Mouse (Mus musculus) MEL (cell line): ENCODE data around the gene Podxl.

Experiments
- CHD2 ChIP-seq: IDR thresholded peaks from 2 replicates; pipeline ENCODE4 v1.6.1; 2011; ENCODE audit warnings: low read length, improper control_type of control experiment
- CTCF ChIP-seq, 3 experiments: IDR thresholded peaks in 2 of 3; conservative IDR thresholded peaks in 1 of 3; 2 replicates each; pipeline ENCODE4 v1.5.1; 2011 to 2012; ENCODE audit warnings: low read length in 3 of 3, low read depth in 2 of 3, mild to moderate bottlenecking in 2 of 3, improper control_type of control experiment in 1 of 3, inconsistent platforms in 1 of 3, mixed read lengths in 1 of 3, moderate library complexity in 1 of 3; ENCODE audit not compliant: control insufficient read depth in 1 of 3, insufficient read depth in 1 of 3, poor library complexity in 1 of 3, severe bottlenecking in 1 of 3
- ELF1 ChIP-seq: IDR thresholded peaks from 2 replicates; pipeline ENCODE4 v1.6.1; 2014; ENCODE audit warnings: low read depth, mild to moderate bottlenecking, inconsistent platforms, low read length, improper control_type of control experiment, moderate library complexity
- EP300 ChIP-seq, 2 experiments: IDR thresholded peaks; 2 replicates each; pipeline ENCODE4 v1.6.1; 2011; ENCODE audit warnings: improper control_type of control experiment in 2 of 2, low read length in 2 of 2, low read depth in 1 of 2, mild to moderate bottlenecking in 1 of 2
- HCFC1 ChIP-seq: IDR thresholded peaks from 2 replicates; pipeline ENCODE4 v1.6.1; 2012; ENCODE audit warnings: low read depth, mild to moderate bottlenecking, inconsistent platforms, low read length, improper control_type of control experiment, moderate library complexity
- JUND ChIP-seq: IDR thresholded peaks from 2 replicates; pipeline ENCODE4 v1.6.1; 2011; ENCODE audit warnings: low read depth, mild to moderate bottlenecking, improper control_type of control experiment, low read length
- MXI1 ChIP-seq: IDR thresholded peaks from 2 replicates; pipeline ENCODE4 v1.6.1; 2011; ENCODE audit warnings: mild to moderate bottlenecking, low read depth, low read length, improper control_type of control experiment
- NELFE ChIP-seq: IDR thresholded peaks from 2 replicates; pipeline ENCODE4 v1.6.1; 2011; ENCODE audit warnings: low read depth, low read length, improper control_type of control experiment
- NRF1 ChIP-seq: IDR thresholded peaks from 2 replicates; pipeline ENCODE4 v1.6.1; 2014; ENCODE audit warnings: low read depth, mild to moderate bottlenecking, inconsistent platforms, low read length, improper control_type of control experiment, moderate library complexity; ENCODE audit not compliant: poor library complexity, insufficient read depth, severe bottlenecking
- POLR2A ChIP-seq, 2 experiments: IDR thresholded peaks; 2 replicates each; pipeline ENCODE4 v1.6.1; 2011 to 2012; ENCODE audit warnings: low read length in 2 of 2, mild to moderate bottlenecking in 2 of 2, control low read depth in 1 of 2, improper control_type of control experiment in 1 of 2, low read depth in 1 of 2, moderate library complexity in 1 of 2; ENCODE audit not compliant: control insufficient read depth in 1 of 2, insufficient read depth in 1 of 2, poor library complexity in 1 of 2
- SIN3A ChIP-seq: IDR thresholded peaks from 2 replicates; pipeline ENCODE4 v1.6.1; 2012; ENCODE audit warnings: low read length, improper control_type of control experiment, inconsistent platforms
- TAL1 ChIP-seq: IDR thresholded peaks from 2 replicates; pipeline ENCODE4 v1.6.1; 2012; ENCODE audit warnings: mild to moderate bottlenecking, inconsistent platforms, low read length, moderate library complexity, mixed read lengths
- ZC3H11A ChIP-seq: IDR thresholded peaks from 2 replicates; pipeline ENCODE4 v1.6.1; 2012; ENCODE audit warnings: low read depth, mild to moderate bottlenecking, inconsistent platforms, low read length, improper control_type of control experiment
- ZMIZ1 ChIP-seq: IDR thresholded peaks from 2 replicates; pipeline ENCODE4 v1.6.1; 2012; ENCODE audit warnings: low read depth, mild to moderate bottlenecking, inconsistent platforms, low read length, improper control_type of control experiment, moderate library complexity

DNA sequence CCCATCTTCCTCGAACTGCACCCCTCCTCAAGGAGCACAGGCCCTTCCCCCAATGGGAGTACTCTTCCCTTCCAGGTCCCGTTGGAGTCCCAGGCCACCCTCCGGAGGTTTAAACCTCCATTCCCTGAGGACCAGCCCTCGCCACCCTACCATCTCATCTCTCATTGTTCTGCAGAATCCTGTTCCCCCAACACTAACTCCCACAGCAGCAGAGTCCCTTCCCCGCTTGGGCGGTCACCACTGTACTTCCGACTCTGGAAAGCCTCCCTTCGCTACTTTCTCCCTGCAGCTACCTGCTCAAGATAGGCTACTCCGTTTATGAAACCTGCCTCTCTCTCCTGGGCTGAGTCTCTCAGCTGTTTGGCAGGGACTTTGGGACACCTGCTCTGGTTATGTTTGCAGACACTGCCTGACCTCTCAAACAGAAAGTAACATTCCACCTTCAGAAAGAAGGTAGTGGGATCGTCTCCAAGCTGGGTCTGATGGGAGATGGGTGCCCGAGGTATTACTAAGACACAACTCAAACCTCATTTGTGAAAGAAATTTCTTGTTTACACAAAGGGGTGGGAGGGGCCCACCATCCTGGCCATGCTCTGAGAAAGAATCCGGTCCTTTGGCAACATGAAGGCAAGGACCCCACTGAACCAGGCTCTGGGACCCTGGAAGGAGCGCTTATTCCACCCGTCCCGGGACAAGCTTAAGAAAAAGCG lies 1.3 kb downstream of the Podxl start:
- no peak for TF ChIP-seq HCFC1
- TF ChIP-seq POLR2A (IDR thresholded peaks at IDR 0.05; ENCODE audit: control insufficient read depth in 1 of 2, insufficient read depth in 1 of 2, low read depth in 1 of 2, low read length in 2 of 2, poor library complexity in 1 of 2), result no peak
- TF ChIP-seq EP300 (IDR thresholded peaks at IDR 0.05; ENCODE audit: low read depth in 1 of 2, low read length in 2 of 2), result no peak
- no peak for TF ChIP-seq TAL1
- TF ChIP-seq NRF1, result no peak
- no peak for TF ChIP-seq ZMIZ1
- no peak for TF ChIP-seq SIN3A
- TF ChIP-seq CTCF (IDR thresholded peaks at IDR 0.05 in 2 of 3, conservative IDR thresholded peaks at IDR 0.05 in 1 of 3; ENCODE audit: control insufficient read depth in 1 of 3, insufficient read depth in 1 of 3, low read depth in 2 of 3, low read length in 3 of 3, poor library complexity in 1 of 3, severe bottlenecking in 1 of 3), result no peak
- TF ChIP-seq ELF1, result no peak
- TF ChIP-seq MXI1, result no peak
- TF ChIP-seq ZC3H11A, result no peak
- no peak for TF ChIP-seq JUND
- no peak for TF ChIP-seq CHD2
- no peak for TF ChIP-seq NELFE
